Mouse (Mus musculus): Measurements from ENCODE around the gene Ppp3ca.
A peak's percentile ranks its signal among the peaks of the same experiment; 100 is the strongest.

GRCm38 (mm10) chr3:136741659-136742058 is 71.7 kb downstream of the Ppp3ca start:
- TF ChIP-seq EP300 (IDR thresholded peaks at IDR 0.05; ENCODE audit: insufficient read depth, low read depth, low read length) (peak; percentile 88), CTCF (IDR thresholded peaks at IDR 0.05; ENCODE audit: low read depth, low read length) (no peak), POLR2A (IDR thresholded peaks at IDR 0.05; ENCODE audit: insufficient read depth, low read length) (no peak)

Data from ES-Bruce4 (cell line).